Comparison of ENCODE assay signal across 11 mouse cellular contexts in the genomic region with DNA sequence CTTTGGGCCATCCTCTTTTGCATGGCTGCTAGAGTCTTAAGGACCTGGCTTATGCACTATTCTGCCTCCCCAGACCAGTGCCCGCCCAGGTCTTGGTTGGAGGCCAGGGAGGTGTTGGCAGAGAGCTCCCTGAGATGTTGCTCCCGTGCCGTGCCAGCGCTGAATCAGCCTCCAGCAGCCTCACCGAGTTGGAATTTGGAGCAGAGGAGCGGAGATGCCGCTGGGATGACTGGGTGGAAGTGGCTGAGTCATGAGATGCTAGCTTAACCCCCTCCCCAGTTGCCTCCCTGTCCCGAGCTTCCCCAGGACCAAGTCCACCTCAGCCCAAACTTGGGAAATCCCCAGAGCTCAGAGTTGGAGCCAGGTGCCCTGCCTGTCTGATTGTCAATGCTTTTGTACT. TPM values are rescaled to one million over a fixed set of nuclear protein-coding genes. Genes with fewer than 3 reads are reported as not detected.
DNase-seq lines count a peak whose midpoint lies in the region; ATAC-seq and TF ChIP-seq lines count a peak whose summit lies in the region.
"Had no signal": no experiment of that assay in that cellular context is flagged by ENCODE, and none has a peak within 500 bp of the region (broad histone marks: within the 10 kb centered on the region; RNA-seq: fewer than 3 reads in every experiment).

No protein-coding gene starts in this region.

- no peak overlapping the region for H3K4me2 ChIP-seq in heart, embryonic 15.5 days

- no peaks in the 10 kb centered on the region for H3K9me3 ChIP-seq in heart, embryonic 15.5 days (replicated peaks)

- peaks cover 47% of the 10 kb centered on the region for H3K4me1 ChIP-seq in heart, embryonic 15.5 days (replicated peaks)
- H3K4me1 ChIP-seq in cerebellum, adult 2 months (ENCODE audit: control insufficient read depth, insufficient read depth, low read length) = peaks cover 45% of the 10 kb centered on the region
- H3K4me1 ChIP-seq in thymus, adult 2 months (replicated peaks; ENCODE audit: control insufficient read depth, insufficient read depth, low read length) = peaks cover 50% of the 10 kb centered on the region

- DNase-seq in heart, postnatal 25 days (ENCODE audit: low spot score) = no peak
- peak; percentile 80 to 81 for DNase-seq in cerebellum, adult 2 months
- DNase-seq in heart, postnatal 4 days = peak; percentile 69
- no peak for DNase-seq in yolk sac, embryonic 10.5 days (ENCODE audit: low spot score)
- no peak for DNase-seq in layer of hippocampus, adult 2 months (ENCODE audit: low spot score in 2 of 2)
- no peak for DNase-seq in thymus, adult 2 months

- peaks cover 39% of the 10 kb centered on the region for H3K79me2 ChIP-seq in C2C12 (ENCODE audit: control insufficient read depth, insufficient read depth)

- no peak for ATAC-seq in heart, embryonic 15.5 days (replicated peaks; ENCODE audit: insufficient number of reproducible peaks, insufficient read depth, low FRiP score, low read depth)
- ATAC-seq: midbrain, embryonic 16.5 days had no signal

- no peak for TF ChIP-seq CTCF in C2C12 (IDR thresholded peaks at IDR 0.05; ENCODE audit: control insufficient read depth, insufficient read depth, insufficient read length)
- TF ChIP-seq CTCF in cerebellum, adult 2 months (IDR thresholded peaks at IDR 0.05; ENCODE audit: borderline replicate concordance, insufficient read depth, low read depth, low read length) = no peak
- no peak for TF ChIP-seq CTCF in layer of hippocampus, adult 2 months (conservative IDR thresholded peaks at IDR 0.05)
- no peak for TF ChIP-seq CTCF in thymus, adult 2 months (IDR thresholded peaks at IDR 0.05; ENCODE audit: borderline replicate concordance, control insufficient read depth, extremely low read depth, insufficient read depth, low read length, poor library complexity)

- no peak for TF ChIP-seq POLR2A in cerebellum, adult 2 months (IDR thresholded peaks at IDR 0.05; ENCODE audit: borderline replicate concordance, insufficient read depth, low read length)
- TF ChIP-seq POLR2A in thymus, adult 2 months (IDR thresholded peaks at IDR 0.05; ENCODE audit: control insufficient read depth, extremely low read depth, insufficient read depth, low read length, poor library complexity) = no peak

- no peak overlapping the region for H3K4me3 ChIP-seq in heart, embryonic 15.5 days
- H3K4me3 ChIP-seq in C2C12 (ENCODE audit: insufficient read depth, poor library complexity, severe bottlenecking) = no peak overlapping the region
- no peak overlapping the region for H3K4me3 ChIP-seq in cerebellum, adult 2 months (replicated peaks; ENCODE audit: insufficient read depth, low read depth, low read length)
- H3K4me3 ChIP-seq in layer of hippocampus, adult 2 months = no peak overlapping the region
- H3K4me3 ChIP-seq in thymus, adult 2 months (ENCODE audit: control insufficient read depth, insufficient read depth, low read length) = no peak overlapping the region

- peak overlapping the region; percentile 76 for H3ac ChIP-seq in C2C12 (ENCODE audit: control insufficient read depth, insufficient read length, low read depth)

- peaks cover 23% of the 10 kb centered on the region for H3K79me3 ChIP-seq in C2C12 (ENCODE audit: low read depth)

- no peak overlapping the region for H3K9ac ChIP-seq in heart, embryonic 15.5 days

- WGBS in heart, embryonic 15.5 days = 47% methylated on average over 8 of the region's 8 CpGs
- 6% methylated on average over 8 of the region's 8 CpGs for WGBS in cerebellum, adult 2 months
- 89% methylated on average over 8 of the region's 8 CpGs for WGBS in thymus, adult 2 months

- H3K27ac ChIP-seq in heart, embryonic 15.5 days = 0 out of 2 replicates have a peak overlapping the region, but pooled peaks have one; percentile 4
- peak overlapping the region; percentile 4; the same call in 1 of the 2 replicates for H3K27ac ChIP-seq in cerebellum, adult 2 months (ENCODE audit: insufficient read depth, low read length)
- no peak overlapping the region for H3K27ac ChIP-seq in layer of hippocampus, adult 2 months
- no peak overlapping the region for H3K27ac ChIP-seq in thymus, adult 2 months (ENCODE audit: control insufficient read depth, insufficient read depth, low read length)

- no peaks in the 10 kb centered on the region for H3K27me3 ChIP-seq in heart, embryonic 15.5 days
- H3K27me3 ChIP-seq in C2C12 (ENCODE audit: control insufficient read depth, insufficient read depth, insufficient read length) = no peaks in the 10 kb centered on the region
- no peaks in the 10 kb centered on the region for H3K27me3 ChIP-seq in cerebellum, adult 2 months (ENCODE audit: control insufficient read depth, insufficient read depth, low read length)
- no peaks in the 10 kb centered on the region for H3K27me3 ChIP-seq in thymus, adult 2 months (ENCODE audit: control insufficient read depth, insufficient read depth, low read length)

- H3K36me3 ChIP-seq in heart, embryonic 15.5 days = peaks cover 14% of the 10 kb centered on the region
- H3K36me3 ChIP-seq in C2C12 (ENCODE audit: control insufficient read depth, insufficient read depth) = peaks cover 14% of the 10 kb centered on the region
- 0 out of 2 replicates have a peak, but pooled peaks cover 8% of the 10 kb centered on the region for H3K36me3 ChIP-seq in thymus, adult 2 months (ENCODE audit: control insufficient read depth, insufficient read depth, low read length)

- intact Hi-C loops in heart, postnatal 25 days (cut with DNase I) = loop anchor here (2.0 kb wide), 1 partner anchor 61 kb away; no protein-coding TSS in a partner anchor

TF ChIP-seq in C2C12, 6 proteins besides CTCF, POLR2A, EP300 and RAD21:
- TF ChIP-seq MAX (IDR thresholded peaks at IDR 0.05) = no peak
- no peak for TF ChIP-seq CEBPB (IDR thresholded peaks at IDR 0.05; ENCODE audit: low read depth)
- TF ChIP-seq USF1 (IDR thresholded peaks at IDR 0.05; ENCODE audit: low read depth) = no peak
- peak; percentile 95 for TF ChIP-seq FOSL1 (IDR thresholded peaks at IDR 0.05; ENCODE audit: insufficient read depth, low read length, poor library complexity, severe bottlenecking)
- TF ChIP-seq MYOD1 (IDR thresholded peaks at IDR 0.05; ENCODE audit: control insufficient read depth, insufficient read length, low read depth) = peak; percentile 49
- no peak for TF ChIP-seq MYOG (IDR thresholded peaks at IDR 0.05; ENCODE audit: control insufficient read depth, extremely low read depth, insufficient read length)
TF ChIP-seq in C2C12: peak in this region for 2.

RNA-seq across cellular contexts. Expression of a gene that starts 4.9 kb away (rescaled TPM):
- polyA plus RNA-seq in heart, embryonic 15.5 days (2015; fragmentation: Nextera tagmentation; extraction: Ambion mirVana) = 34.8 and 46.9 TPM in 2 replicates
- total RNA-seq in heart, postnatal 25 days (2021) = 10 to 100 TPM; 34.9 to 36.2 TPM
- polyA plus RNA-seq in C2C12 (2012; fragmentation: generic; extraction: Trizol) = 90.3 TPM
- 130 and 134 TPM in 2 replicates for polyA plus RNA-seq in cerebellum, adult 2 months (2012; rRNA removed)
- 10 to 100 TPM; 35.2 to 35.3 TPM for total RNA-seq in heart, postnatal 4 days (2021)
- 10 to 100 TPM; 61.9 to 70.7 TPM for total RNA-seq in layer of hippocampus, adult 2 months (2021)
- 145 and 149 TPM in 2 replicates for polyA plus RNA-seq in thymus, adult 2 months (2012; rRNA removed)

RNA-seq across cellular contexts. Expression of a gene that starts 5.0 kb away (rescaled TPM):
- polyA plus RNA-seq in heart, embryonic 15.5 days (2015; fragmentation: Nextera tagmentation; extraction: Ambion mirVana) = 205 and 220 TPM in 2 replicates
- 100 to 1,000 TPM; 289 to 292 TPM for total RNA-seq in heart, postnatal 25 days (2021)
- 428 TPM for polyA plus RNA-seq in C2C12 (2012; fragmentation: generic; extraction: Trizol)
- 281 and 309 TPM in 2 replicates for polyA plus RNA-seq in cerebellum, adult 2 months (2012; rRNA removed)
- 100 to 1,000 TPM; 231 to 246 TPM for total RNA-seq in heart, postnatal 4 days (2021)
- total RNA-seq in layer of hippocampus, adult 2 months (2021) = 100 to 1,000 TPM; 316 to 335 TPM
- polyA plus RNA-seq in thymus, adult 2 months (2012; rRNA removed) = 112 and 133 TPM in 2 replicates

RNA-seq across cellular contexts. Expression of a gene that starts 17.5 kb away (rescaled TPM):
- polyA plus RNA-seq in heart, embryonic 15.5 days (2015; fragmentation: Nextera tagmentation; extraction: Ambion mirVana) = not detected in 2 replicates
- not detected for total RNA-seq in heart, postnatal 25 days (2021)
- polyA plus RNA-seq in C2C12 (2012; fragmentation: generic; extraction: Trizol) = 146 TPM
- not detected in 2 replicates for polyA plus RNA-seq in cerebellum, adult 2 months (2012; rRNA removed)
- not detected for total RNA-seq in heart, postnatal 4 days (2021)
- not detected for total RNA-seq in layer of hippocampus, adult 2 months (2021)
- 0.16 TPM in 1 of 2 replicates, not detected in the other for polyA plus RNA-seq in thymus, adult 2 months (2012; rRNA removed)
- total RNA-seq: CH12.LX had no signal
- polyA plus RNA-seq: brain, embryonic 14.5 days; midbrain, embryonic 16.5 days had no signal

RNA-seq across cellular contexts. Expression of a gene that starts 27.5 kb away (rescaled TPM):
- 2.0 TPM in 2 replicates for polyA plus RNA-seq in heart, embryonic 15.5 days (2015; fragmentation: Nextera tagmentation; extraction: Ambion mirVana)
- under 1 TPM; 0.28 to 0.88 TPM for total RNA-seq in heart, postnatal 25 days (2021)
- 0.02 TPM for polyA plus RNA-seq in C2C12 (2012; fragmentation: generic; extraction: Trizol)
- 0.21 TPM in 1 of 2 replicates, not detected in the other for polyA plus RNA-seq in cerebellum, adult 2 months (2012; rRNA removed)
- under 1 TPM; 0.45 to 0.48 TPM for total RNA-seq in heart, postnatal 4 days (2021)
- under 1 TPM; 0.20 to 0.37 TPM for total RNA-seq in layer of hippocampus, adult 2 months (2021)
- polyA plus RNA-seq in thymus, adult 2 months (2012; rRNA removed) = 0.14 and 0.59 TPM in 2 replicates
- polyA plus RNA-seq: midbrain, embryonic 16.5 days had no signal

RNA-seq across cellular contexts. Expression of a gene that starts 27.9 kb away (rescaled TPM):
- polyA plus RNA-seq in heart, embryonic 15.5 days (2015; fragmentation: Nextera tagmentation; extraction: Ambion mirVana) = 9.0 and 9.9 TPM in 2 replicates
- total RNA-seq in heart, postnatal 25 days (2021) = 10 to 100 TPM in 1 of 2 experiments, 1 to 10 TPM in 1; 7.8 to 11.9 TPM
- 30.5 TPM for polyA plus RNA-seq in C2C12 (2012; fragmentation: generic; extraction: Trizol)
- polyA plus RNA-seq in cerebellum, adult 2 months (2012; rRNA removed) = 31.0 and 32.5 TPM in 2 replicates
- 10 to 100 TPM; 13.5 to 13.9 TPM for total RNA-seq in heart, postnatal 4 days (2021)
- 10 to 100 TPM; 31.5 to 33.9 TPM for total RNA-seq in layer of hippocampus, adult 2 months (2021)
- polyA plus RNA-seq in thymus, adult 2 months (2012; rRNA removed) = 8.1 and 8.2 TPM in 2 replicates

Comparison
In these comparisons a context has a peak if more than half of its experiments do, and no peak if none do; other contexts are left out.
1. DNase-seq: peak in cerebellum, adult 2 months (2 of 2) and heart, postnatal 4 days (single experiment); none in heart, postnatal 25 days (single experiment), yolk sac, embryonic 10.5 days (single experiment), layer of hippocampus, adult 2 months (0 of 2) and thymus, adult 2 months (single experiment).
2. H3K27ac ChIP-seq: peak in heart, embryonic 15.5 days (single experiment) and cerebellum, adult 2 months (single experiment); none in layer of hippocampus, adult 2 months (single experiment) and thymus, adult 2 months (single experiment).
3. RNA of a gene that starts 17.5 kb away (polyA plus RNA-seq): 146 TPM in C2C12 (single experiment); 0.16 TPM in thymus, adult 2 months, not detected in heart, embryonic 15.5 days and not detected in cerebellum, adult 2 months; every median in the first group is over 100 times any median in the second.